Mouse (Mus musculus) inflammation-experienced regulatory T-cells, adult 6 months (primary cell): ENCODE results near the gene Irak4. TPM values are rescaled to one million over a fixed set of nuclear protein-coding genes. Genes with fewer than 3 reads are reported as not detected.

Source experiments
- ATAC-seq: one replicate; pipeline ENCODE4 v1.8.0; 2017
- polyA plus RNA-seq, 3 experiments: library from polyadenylated mRNA; unstranded; fragments of 100-300 nt; shearing (Covaris generic); gene quantifications; one replicate each; pipeline ENCODE4 v1.2.1; 2017

Irak4 gene
- polyA plus RNA-seq: 10 to 100 TPM; 33.4 to 36.6 (median 35.7) TPM

DNA sequence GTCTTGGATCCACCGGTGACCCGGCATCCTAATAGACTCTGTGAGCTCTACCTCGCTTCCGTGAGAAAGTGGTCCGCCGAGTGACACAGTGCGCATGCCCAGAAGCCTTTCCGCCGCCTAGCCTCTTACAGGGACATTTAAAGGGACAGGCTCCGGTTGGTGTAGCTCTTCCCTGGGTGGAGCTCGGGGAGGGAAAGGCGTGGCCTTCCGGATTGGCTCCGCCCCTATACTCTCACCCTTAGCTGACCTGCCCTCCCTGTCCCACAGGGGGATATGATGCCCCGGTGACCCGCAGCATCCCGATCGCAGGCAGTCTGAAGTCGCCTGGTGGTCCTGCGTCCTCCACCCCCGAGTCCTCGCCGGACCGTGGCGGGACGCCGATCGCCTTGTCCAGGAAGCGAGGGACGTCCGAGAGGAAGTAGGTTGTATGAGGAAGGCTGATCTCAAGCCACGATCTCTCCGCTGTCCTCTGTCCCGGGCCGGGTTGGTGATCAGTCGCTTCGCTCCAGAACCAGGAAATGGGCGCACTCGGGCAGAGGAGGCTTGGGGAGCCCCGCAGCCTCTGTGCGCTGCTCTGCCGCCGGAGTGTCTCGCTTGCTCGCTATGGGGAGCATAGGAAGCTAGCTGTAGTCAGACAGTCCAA, at the start of gene Irak4, which contains the start of gene Pus7l:
Gene Irak4, plus strand, starts transcription at position 235 of the 643 bp plus-strand sequence.
Gene Pus7l, minus strand, starts transcription at position 139 of the 643 bp plus-strand sequence.
- ATAC-seq: peak; percentile 97

GRCm38 (mm10) chr15:94494445-94494844, 49.0 kb upstream of the Irak4 start:
- no peak for ATAC-seq

DNA sequence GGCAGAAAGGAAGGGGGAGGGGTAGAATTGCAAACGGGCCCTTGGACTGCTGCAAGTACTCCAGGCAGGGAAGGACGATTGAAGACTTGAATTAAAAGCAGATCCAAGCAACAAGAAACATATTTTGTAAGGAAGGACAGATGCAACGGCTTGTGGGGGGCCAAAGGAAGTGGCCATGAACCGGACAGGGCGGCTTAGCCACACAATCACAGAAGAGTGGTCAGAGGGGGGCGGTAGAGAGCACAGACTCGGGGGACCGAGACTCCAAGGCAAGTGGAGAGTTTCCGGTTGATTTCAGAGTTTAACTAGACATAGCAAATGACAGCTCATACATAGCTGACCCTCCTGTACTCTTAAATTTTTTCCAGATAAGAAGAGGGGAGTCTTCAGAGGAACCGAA, 47.5 kb upstream of the Irak4 start:
- ATAC-seq: no peak

DNA sequence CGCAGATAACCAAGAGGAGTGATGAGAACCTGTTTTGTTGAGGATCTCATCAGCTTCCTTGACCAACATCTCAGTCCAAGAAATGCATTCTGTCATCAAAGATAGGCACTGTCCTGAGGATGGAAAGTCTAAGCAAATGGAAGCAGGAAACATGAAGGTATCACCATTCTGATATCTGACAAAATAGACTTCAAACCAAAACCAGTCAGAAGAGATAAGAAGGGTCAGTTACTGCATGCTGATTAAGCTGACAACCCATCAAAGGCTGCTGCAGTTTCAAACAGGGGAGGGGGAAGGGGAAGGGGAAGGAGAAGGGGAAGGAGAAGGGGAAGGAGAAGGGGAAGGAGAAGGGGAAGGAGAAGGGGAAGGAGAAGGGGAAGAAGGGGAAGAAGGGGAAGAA, 44.2 kb upstream of the Irak4 start:
- no peak for ATAC-seq

DNA sequence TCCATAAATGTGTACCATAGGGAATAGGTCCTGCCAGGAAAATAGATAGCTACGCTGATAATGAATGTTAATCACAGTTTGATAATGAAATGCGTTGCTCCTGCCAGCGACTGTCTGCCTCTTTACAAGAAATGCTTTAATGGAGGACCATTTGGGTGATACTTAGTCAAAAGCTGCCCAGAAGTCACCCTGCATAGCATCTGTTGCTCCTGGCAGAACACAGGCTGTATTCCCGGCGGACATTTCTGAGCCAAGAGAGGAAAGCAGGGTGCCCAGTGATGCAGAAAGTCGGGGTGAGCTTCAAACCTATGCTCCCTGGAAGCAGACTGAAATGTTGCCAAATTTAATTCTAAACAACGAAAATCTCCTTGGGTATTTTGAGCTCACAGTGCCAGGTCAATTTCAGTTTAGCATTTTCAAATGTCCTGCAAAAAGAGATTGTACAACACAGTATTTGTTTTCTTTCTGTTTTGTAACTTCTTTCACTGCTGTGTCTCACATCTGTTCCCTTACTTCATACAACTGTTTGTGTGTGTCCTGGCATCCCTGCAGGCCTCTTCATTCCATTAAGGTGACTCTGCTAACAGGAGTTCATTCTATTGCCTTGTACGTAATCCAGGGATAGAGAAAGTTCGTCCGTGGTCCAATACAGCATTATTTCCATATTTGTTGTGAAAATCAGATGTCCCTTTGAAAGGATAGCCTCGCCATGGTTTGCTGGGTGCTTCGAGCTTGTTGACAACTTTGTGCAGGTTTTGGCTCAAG, 39.8 kb upstream of the Irak4 start:
- ATAC-seq: no peak

DNA sequence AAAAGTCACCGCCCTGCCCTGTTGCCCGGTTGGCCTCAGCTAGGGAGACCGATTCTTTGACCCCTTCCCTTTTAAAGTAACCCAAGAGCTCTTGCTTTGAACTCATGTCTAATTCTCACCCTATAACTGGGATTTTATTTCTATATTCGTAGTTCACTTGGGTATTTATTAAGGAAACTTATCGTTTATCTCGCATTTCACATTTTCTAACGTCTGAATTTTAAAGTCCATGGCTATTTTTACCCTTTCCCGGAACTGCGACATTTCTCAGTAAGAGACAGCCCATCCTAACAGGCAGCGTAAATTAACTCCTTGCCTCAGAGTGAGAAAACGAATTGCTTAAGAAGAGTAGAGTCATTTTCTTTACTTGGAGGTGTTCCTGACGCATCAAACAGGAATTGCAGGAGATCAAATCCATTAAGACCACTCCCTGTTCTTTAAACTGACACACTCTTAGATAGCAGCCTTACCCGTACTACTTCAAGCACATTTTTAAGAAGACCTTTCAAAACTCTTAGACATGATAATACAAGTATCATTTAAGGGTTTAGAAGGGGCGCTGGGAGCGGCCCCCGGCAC, 25.4 kb upstream of the Irak4 start:
- ATAC-seq: no peak

- peak; percentile 82 for ATAC-seq
These were observed 23.1 kb upstream of the Irak4 start for GRCm38 (mm10) chr15:94520205-94520900.

DNA sequence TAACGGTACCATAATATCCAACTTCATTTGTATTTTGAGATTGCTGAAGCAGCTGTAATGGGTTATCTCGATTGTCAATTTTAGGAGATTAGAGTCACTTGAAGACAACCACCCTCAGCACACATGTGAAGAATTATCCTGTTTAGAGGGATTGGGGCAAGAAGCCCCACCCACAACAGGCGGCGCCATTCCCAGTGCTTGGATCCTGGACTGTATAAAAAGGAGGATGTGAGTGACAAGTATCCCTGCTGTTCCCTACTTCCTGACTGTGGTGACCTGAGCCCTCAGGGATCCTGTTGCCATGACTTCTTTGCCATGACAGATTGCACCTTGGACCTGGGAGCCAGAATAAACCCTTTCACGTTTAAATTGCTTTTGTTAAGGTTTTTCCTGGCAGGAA, 22.5 kb upstream of the Irak4 start:
- no peak for ATAC-seq

DNA sequence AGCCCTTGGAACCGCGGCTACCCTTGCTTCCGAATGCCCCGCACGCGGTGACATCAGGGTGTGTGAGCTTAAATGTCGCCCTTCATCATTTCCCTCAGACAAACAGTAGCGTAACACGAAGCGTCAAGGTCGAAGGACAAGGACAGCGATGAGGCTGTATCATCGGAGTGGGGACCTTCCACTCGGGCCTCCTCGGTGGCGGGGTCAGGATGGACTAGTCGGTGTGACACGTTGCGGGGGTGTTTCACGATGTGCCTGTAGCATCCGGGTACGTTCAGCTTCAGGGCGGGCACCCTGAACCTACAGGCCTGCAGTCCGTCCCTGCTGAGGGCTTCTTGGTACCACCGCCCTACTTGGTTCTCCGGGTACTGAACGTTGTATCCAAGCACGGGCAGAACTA, 20.2 kb upstream of the Irak4 start:
- no peak for ATAC-seq

DNA sequence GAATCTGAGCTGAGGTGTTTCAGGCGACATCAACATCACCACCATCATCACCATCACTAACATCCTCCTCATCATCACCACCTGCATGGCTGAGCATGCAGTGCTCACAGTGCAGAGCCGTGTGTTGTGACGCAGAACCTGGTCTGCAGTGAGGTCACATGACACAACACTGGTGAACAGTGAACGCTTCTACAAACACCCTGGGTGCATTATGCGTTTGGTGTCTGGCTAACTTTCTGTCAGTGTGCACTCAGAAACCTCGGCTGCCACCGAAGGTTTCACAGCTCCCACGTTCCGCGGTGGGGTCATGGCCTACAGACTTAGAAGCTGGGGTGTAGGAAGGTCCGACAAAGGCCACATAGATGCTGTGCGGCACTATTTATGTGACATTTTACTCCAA, 18.5 kb upstream of the Irak4 start:
- ATAC-seq: no peak

GRCm38 (mm10) chr15:94530519-94530918, 12.9 kb upstream of the Irak4 start:
- ATAC-seq: no peak

DNA sequence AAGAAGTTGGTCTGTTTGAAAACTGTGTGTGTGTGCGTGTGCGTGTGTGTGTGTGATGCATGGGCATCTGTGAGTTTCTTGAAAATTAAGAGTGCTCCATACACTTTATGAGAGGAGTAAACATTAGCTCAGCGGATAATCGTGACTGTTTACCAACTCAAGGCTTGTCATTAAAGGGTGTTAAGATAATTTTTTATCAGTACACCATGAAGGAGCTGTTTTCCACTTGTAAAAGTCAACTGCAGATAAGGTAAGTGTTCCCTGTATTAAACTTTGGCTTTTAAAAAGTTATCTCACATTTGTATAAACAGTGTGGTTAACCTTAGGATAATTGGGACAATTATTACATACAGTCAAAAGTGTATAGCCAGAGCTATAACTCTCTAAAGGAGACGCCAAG, 11.1 kb upstream of the Irak4 start:
- ATAC-seq: no peak

DNA sequence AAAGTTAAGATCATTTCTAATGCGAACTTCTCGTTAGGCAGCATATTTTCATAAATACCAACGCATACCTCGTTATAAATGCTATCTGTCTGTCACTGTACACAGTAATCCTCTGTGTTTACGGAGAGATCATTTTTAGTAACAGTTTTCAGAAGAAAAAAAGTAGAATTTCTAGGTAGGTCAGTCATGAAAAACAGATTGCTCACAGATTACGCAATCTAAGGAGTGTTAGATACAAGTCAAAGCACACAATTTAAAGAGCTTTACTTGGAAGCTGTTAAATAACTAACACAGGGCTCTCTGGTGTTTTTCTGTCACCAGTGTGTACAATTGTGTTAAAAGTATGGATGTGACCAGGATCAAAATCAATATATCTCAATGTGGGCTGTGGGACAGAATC, 10.5 kb upstream of the Irak4 start:
- no peak for ATAC-seq

DNA sequence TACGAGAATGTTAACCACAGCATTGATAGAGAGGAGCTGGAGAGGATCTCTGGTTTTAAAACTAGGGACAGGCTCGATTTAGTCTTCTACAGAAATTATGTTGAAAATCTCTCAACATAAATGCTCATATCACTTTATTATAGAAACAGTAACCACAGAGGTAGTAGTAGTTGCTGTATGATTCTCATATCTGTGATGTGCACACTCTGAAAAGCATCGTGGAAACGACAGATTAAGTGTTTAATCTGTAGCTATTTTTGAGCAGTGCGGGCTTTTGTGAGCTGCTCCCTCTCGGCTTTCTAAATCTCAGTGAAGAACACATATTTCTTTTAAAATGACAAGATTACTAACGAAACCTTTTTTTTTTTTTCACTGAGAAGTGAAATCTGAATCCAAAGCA, 7.9 kb upstream of the Irak4 start:
- no peak for ATAC-seq

DNA sequence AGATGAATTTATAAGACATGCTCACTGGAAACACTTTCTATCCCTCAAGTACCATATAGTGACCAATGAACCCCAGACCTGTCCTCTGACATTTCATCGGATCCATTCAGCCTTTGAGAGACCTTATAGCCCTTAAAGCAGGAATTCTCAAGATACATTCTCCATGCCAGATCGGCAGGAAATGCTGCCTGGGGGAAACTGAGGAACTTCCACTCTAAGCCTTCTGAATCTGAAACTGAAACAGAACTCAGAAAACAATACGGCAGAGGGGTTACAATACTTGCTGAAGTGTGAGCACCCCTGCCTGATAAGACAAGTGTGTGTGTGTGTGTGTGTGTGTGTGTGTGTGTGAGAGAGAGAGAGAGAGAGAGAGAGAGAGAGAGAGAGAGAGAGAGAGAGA, 4.1 kb upstream of the Irak4 start:
- ATAC-seq: no peak

GRCm38 (mm10) chr15:94542567-94543408, 655 bp upstream of the Irak4 start:
- peak; percentile 39 for ATAC-seq

DNA sequence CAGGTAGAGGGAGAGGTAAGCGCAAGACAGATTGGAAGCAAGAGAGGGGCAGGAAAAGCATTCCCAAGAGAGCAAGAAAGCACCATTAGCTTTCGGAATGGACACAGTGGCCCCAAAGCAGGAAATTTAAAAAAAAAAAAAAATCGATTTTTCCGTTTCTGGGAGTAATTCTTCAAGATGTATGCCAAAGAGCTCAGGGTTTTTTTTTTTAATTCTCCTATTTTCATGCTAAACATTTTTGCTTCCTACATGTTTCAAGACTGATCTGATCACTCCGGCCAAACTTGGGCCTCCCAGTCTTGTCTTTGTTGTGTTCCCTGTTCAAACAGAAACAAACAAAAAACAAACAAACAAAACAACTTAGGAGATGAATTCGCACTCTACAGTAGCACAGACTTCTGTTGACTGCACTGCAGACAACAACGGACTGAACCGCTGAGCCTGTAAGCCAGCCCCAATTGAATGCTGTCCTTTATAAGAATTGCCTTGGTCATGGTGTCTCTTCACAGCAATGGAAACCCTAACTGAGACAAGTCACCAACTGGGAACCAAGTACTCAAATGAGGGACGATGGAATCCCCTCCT, 701 bp downstream of the Irak4 start:
- no peak for ATAC-seq

DNA sequence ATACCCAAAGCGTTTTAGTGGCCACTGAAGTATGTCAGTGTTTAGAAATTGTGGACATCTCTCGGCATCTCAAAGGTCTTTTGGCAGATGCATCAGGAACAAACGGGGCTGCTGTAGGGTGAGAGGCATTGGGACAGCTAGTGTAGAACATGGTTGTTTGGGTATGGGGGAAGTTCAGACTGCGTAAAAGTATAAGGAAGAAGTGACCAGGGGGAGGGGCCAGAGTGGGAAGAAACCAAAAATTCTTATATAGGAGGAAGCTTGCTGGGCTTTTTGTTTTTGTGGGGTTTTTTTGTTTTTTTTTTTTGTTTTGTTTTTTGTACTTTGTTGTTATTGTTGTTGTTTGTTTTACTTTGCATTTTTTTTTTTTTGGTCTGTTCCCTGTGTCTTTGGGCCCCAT, 1.4 kb downstream of the Irak4 start:
- no peak for ATAC-seq

- ATAC-seq: no peak
These were observed 10.1 kb downstream of the Irak4 start for GRCm38 (mm10) chr15:94553536-94553935.

GRCm38 (mm10) chr15:94557442-94557841, 14.0 kb downstream of the Irak4 start:
- peak; percentile 99 for ATAC-seq

GRCm38 (mm10) chr15:94558895-94559656, 15.6 kb downstream of the Irak4 start:
- peak; percentile 19 for ATAC-seq
